Mouse (Mus musculus) layer of hippocampus, adult 11-12 months (tissue): ENCODE data around the gene Gm40193.
A peak's percentile ranks its signal among the peaks of the same experiment; 100 is the strongest.
"Not testable (repeated sequence)": the region's sequence is repeated elsewhere in the genome, so short reads cannot be mapped to it uniquely, and the experiment has no call there.

ENCODE experiments used
- DNase-seq: peaks from one replicate; pipeline ENCODE4 v3.0.0; 2022; ENCODE audit warnings: low spot score

Gm40193 gene

GRCm38 (mm10) chr11:70540928-70541327 lies 8.2 kb upstream of the Gm40193 start:
- DNase-seq: no peak

- peak; percentile 87 for DNase-seq
Observed at GRCm38 (mm10) chr11:70539877-70540587, 7.3 kb upstream of the Gm40193 start, which contains the start of gene Pld2. TSS of gene Pld2 (plus strand) at chr11:70540064.

- DNase-seq: no peak
Observed at GRCm38 (mm10) chr11:70539423-70539822, 6.7 kb upstream of the Gm40193 start.

GRCm38 (mm10) chr11:70531065-70531464 lies 1.7 kb downstream of the Gm40193 start:
- DNase-seq: not testable (repeated sequence)

- DNase-seq: no peak
Observed at GRCm38 (mm10) chr11:70528610-70529009, 4.1 kb downstream of the Gm40193 start.

GRCm38 (mm10) chr11:70526211-70526610 lies 6.5 kb downstream of the Gm40193 start:
- no peak for DNase-seq

GRCm38 (mm10) chr11:70525726-70526125 lies 7.0 kb downstream of the Gm40193 start:
- no peak for DNase-seq

GRCm38 (mm10) chr11:70525184-70525678 lies 7.5 kb downstream of the Gm40193 start, which contains the start of gene Psmb6:
TSS of gene Psmb6 (plus strand) at chr11:70525367.
- DNase-seq: peak; percentile 94

GRCm38 (mm10) chr11:70524782-70525181 lies 8.0 kb downstream of the Gm40193 start:
- no peak for DNase-seq

GRCm38 (mm10) chr11:70523306-70523989 lies 9.3 kb downstream of the Gm40193 start:
- not testable (repeated sequence) for DNase-seq

GRCm38 (mm10) chr11:70520178-70520769 lies 12.5 kb downstream of the Gm40193 start:
- DNase-seq: no peak

GRCm38 (mm10) chr11:70518923-70519322 lies 13.8 kb downstream of the Gm40193 start, which contains the start of gene Gltpd2:
TSS of gene Gltpd2 (plus strand) at chr11:70519196.
- no peak for DNase-seq

- DNase-seq: no peak
Observed at GRCm38 (mm10) chr11:70518436-70518835, 14.3 kb downstream of the Gm40193 start.

GRCm38 (mm10) chr11:70516352-70516751 lies 16.4 kb downstream of the Gm40193 start:
- peak; percentile 64 for DNase-seq

GRCm38 (mm10) chr11:70514288-70514687 lies 18.5 kb downstream of the Gm40193 start, which contains the start of gene Vmo1:
TSS of gene Vmo1 (minus strand) at chr11:70514616.
- DNase-seq: no peak

- no peak for DNase-seq
Observed at GRCm38 (mm10) chr11:70513520-70513919, 19.2 kb downstream of the Gm40193 start.

- no peak for DNase-seq
Observed at GRCm38 (mm10) chr11:70512709-70513342, 19.9 kb downstream of the Gm40193 start.

- DNase-seq: no peak
Observed at GRCm38 (mm10) chr11:70511825-70512224, 20.9 kb downstream of the Gm40193 start.

- no peak for DNase-seq
Observed at GRCm38 (mm10) chr11:70511242-70511641, 21.5 kb downstream of the Gm40193 start.

GRCm38 (mm10) chr11:70509753-70510564 lies 22.8 kb downstream of the Gm40193 start:
- DNase-seq: no peak

GRCm38 (mm10) chr11:70506962-70507515 lies 25.7 kb downstream of the Gm40193 start:
- DNase-seq: no peak
